Mouse (Mus musculus) retina, postnatal 1 day (tissue): ENCODE measurements around the gene Slc6a11.

Experiments
- DNase-seq: peaks from one replicate; pipeline ENCODE4 v3.0.0-alpha.2; 2012

The Slc6a11 gene

DNA sequence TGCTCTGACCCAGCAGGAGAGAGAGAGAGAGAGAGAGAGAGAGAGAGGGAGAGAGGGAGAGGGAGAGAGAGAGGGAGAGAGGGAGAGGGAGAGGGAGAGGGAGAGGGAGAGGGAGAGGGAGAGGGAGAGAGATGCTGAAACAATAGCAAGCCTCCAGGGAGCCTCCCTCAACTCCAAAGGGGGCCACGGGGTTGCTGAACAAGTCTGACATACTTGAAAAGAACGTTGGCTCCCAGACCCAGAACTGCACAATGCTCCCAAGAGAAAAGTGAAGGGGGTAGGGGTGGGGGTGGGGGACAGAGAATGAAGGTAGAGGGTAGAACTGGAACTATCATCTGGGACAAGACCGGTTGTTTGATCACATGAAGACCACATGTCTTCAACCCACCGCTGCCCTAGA, 136.9 kb downstream of the Slc6a11 start:
- peak; percentile 55 for DNase-seq

DNA sequence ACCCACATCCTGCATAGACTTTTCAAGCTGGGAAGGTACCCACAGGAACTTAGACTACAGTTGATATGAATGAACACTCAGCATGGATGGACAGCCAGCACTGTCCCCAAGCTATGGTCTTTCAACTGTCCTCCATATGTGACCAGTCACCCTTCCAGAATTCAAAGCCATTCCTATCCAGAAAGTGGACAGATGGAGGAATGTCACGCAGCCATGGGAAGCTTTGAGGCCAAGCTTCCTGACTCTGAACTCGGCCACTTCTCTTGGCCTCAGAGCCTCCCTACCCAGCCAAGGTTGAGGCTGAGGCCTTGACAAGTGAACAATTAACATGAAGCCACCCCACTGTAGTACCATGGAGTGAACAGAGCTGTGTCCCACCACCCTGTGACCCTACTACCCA, 138.5 kb downstream of the Slc6a11 start:
- no peak for DNase-seq

DNA sequence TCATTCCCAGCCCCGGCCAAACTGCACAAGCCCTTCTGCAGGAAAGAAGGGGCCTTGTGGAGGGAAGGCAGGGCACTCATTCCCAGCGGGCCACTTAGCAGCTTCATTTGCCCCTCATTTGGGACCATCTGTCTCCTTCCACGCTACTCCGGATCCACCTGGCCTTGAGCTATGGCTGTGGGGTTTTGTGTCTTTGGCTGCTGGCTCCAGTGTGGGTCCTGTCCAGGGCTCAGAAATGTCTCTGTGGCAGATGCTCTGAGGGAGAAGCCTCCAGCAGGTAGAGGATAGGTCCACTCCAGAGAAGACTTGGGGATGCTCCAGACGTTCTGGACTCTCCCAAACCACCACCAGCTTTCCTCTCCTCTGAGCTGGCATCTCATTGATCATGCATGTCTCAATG, 139.8 kb downstream of the Slc6a11 start:
- DNase-seq = no peak

GRCm38 (mm10) chr6:114272279-114272678, 141.2 kb downstream of the Slc6a11 start:
- DNase-seq = peak; percentile 58

- no peak for DNase-seq
These were observed 143.1 kb downstream of the Slc6a11 start for GRCm38 (mm10) chr6:114273997-114274728.

- no peak for DNase-seq
These were observed 144.8 kb downstream of the Slc6a11 start for GRCm38 (mm10) chr6:114275800-114276199.

GRCm38 (mm10) chr6:114282469-114283277, 151.6 kb downstream of the Slc6a11 start, which contains the start of gene Slc6a1:
Slc6a1 (plus strand) TSS chr6:114282635.
- peak; percentile 92 for DNase-seq

DNA sequence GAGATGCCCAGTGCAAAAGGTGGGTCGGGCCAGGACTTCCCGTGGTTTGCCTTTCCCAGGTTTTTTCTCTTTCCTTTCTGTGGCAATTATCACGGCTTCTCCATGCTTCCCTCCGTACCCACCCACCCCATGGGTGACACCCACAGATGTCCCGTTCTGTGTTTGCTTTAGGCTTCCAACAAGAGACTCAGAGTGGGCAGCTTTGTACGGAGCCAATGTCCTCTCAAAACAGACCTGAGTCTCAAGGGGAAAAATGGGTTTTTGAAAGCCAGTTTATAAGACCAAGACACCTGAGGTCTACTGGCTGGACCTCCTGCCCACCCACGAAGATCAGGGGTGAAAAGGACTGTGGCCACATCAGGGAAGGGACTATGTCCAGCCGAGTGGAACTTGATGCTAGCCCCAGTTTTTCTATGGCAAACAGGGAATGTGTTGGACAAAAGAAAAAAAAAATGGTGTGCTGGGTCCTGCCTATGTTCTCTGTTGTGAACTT, 152.3 kb downstream of the Slc6a11 start:
- no peak for DNase-seq

- peak; percentile 56 for DNase-seq
These were observed 153.1 kb downstream of the Slc6a11 start for GRCm38 (mm10) chr6:114283927-114284703.

DNA sequence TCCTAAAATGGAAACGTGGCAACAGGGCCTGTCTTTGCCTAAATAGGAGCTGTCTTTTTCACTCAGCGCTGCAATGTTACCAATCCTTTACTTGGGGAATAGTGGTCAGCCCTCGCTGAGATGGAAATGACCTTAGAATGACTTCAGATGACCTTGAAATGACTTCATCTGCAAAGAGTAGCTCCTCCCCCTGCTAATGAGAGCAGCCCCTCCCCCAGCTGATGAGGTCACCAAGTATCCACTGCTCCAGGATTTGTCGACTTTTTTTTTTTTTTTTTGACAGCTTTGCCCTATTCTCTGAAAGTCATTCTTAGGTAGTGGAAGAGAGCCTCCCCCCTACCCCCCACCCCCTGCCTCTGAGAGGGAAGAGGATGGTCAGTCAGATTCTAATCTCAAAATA, 154.4 kb downstream of the Slc6a11 start:
- peak; percentile 67 for DNase-seq

- no peak for DNase-seq
These were observed 158.1 kb downstream of the Slc6a11 start for GRCm38 (mm10) chr6:114289106-114289505.

GRCm38 (mm10) chr6:114290184-114290583, 159.1 kb downstream of the Slc6a11 start:
- peak; percentile 86 for DNase-seq

- DNase-seq = peak; percentile 52
These were observed 159.9 kb downstream of the Slc6a11 start for GRCm38 (mm10) chr6:114290929-114291328.

DNA sequence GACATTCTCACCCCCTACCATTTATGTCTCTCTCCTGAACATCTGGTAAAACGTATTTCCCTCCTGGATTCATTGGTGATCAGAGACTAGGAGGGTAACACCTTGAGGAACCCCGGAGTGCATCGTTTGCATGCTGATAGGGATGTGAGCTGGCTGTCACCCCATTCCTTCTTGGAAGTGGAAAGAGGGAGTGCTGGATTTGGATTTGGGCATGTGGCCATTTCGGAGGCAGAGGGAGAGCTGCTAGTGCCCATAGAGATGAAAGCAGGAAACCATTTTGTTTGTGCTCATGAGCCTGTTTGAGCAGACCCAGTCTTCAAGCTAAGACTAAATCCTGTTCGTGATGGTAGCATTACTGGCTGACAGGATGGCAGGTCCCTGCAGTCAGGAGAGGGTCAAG, 160.4 kb downstream of the Slc6a11 start:
- DNase-seq = no peak

GRCm38 (mm10) chr6:114293511-114293910, 162.5 kb downstream of the Slc6a11 start:
- no peak for DNase-seq

GRCm38 (mm10) chr6:114295086-114295485, 164.0 kb downstream of the Slc6a11 start:
- DNase-seq = no peak

GRCm38 (mm10) chr6:114297260-114298002, 166.4 kb downstream of the Slc6a11 start:
- peak; percentile 97 for DNase-seq
